Mouse (Mus musculus) small intestine, adult 2 months (tissue): Measurements from ENCODE around the gene Gm29427. TPM values are rescaled to one million over a fixed set of nuclear protein-coding genes. Genes with fewer than 3 reads are reported as not detected.

Experiments
- H3K27ac ChIP-seq: fragments of 200-500 bp; 2 replicates; pipeline ENCODE4 v1.5.1; 2012; ENCODE audit warnings: low read depth, low read length, control low read depth, inconsistent platforms; ENCODE audit not compliant: insufficient read depth
- H3K27me3 ChIP-seq: fragments of 200-500 bp; 2 replicates; pipeline ENCODE4 v1.6.1; 2012; ENCODE audit warnings: mild to moderate bottlenecking, moderate library complexity, low read length, inconsistent platforms; ENCODE audit not compliant: control insufficient read depth, insufficient read depth
- H3K36me3 ChIP-seq: fragments of 200-500 bp; 2 replicates; pipeline ENCODE4 v1.6.1; 2012; ENCODE audit warnings: mild to moderate bottlenecking, low read length, control low read depth, inconsistent platforms; ENCODE audit not compliant: control insufficient read depth, insufficient read depth
- H3K4me1 ChIP-seq: fragments of 200-500 bp; 2 replicates; pipeline ENCODE4 v1.6.1; 2012; ENCODE audit warnings: low read length, inconsistent platforms, mixed read lengths; ENCODE audit not compliant: control insufficient read depth, insufficient read depth, insufficient read length
- H3K4me3 ChIP-seq: fragments of 200-500 bp; 2 replicates; pipeline ENCODE4 v1.5.1; 2012; ENCODE audit warnings: low read depth, mild to moderate bottlenecking, control low read depth, inconsistent platforms, low read length, moderate library complexity
- CTCF ChIP-seq: fragments of 200-500 bp; IDR thresholded peaks from 2 replicates; pipeline ENCODE4 v1.5.1; 2012; ENCODE audit warnings: low read depth, mild to moderate bottlenecking, control low read depth, inconsistent platforms, low read length, moderate library complexity, mixed read lengths; ENCODE audit not compliant: insufficient replicate concordance, insufficient read length; ENCODE audit errors: extremely low read depth
- POLR2A ChIP-seq: fragments of 200-500 bp; IDR thresholded peaks from 2 replicates; pipeline ENCODE4 v1.6.1; 2012; ENCODE audit warnings: low read depth, mild to moderate bottlenecking, control low read depth, inconsistent platforms, low read length, moderate library complexity
- WGBS: fragments of 180-500 bp; shearing (Covaris S2); methylation state at CpG from one replicate; pipeline ENCODE4 v1.1.7; 2018; 5-methylcytosine and 5-hydroxymethylcytosine counted together
- polyA plus RNA-seq: library from polyadenylated mRNA; depleted of rRNA; stranded (reverse); fragments of >200 nt; gene quantifications from 2 replicates; pipeline ENCODE4 v1.2.3, GENCODE M21; 2012; rRNA removed

Gm29427 gene
- not detected in 2 replicates for polyA plus RNA-seq

DNA sequence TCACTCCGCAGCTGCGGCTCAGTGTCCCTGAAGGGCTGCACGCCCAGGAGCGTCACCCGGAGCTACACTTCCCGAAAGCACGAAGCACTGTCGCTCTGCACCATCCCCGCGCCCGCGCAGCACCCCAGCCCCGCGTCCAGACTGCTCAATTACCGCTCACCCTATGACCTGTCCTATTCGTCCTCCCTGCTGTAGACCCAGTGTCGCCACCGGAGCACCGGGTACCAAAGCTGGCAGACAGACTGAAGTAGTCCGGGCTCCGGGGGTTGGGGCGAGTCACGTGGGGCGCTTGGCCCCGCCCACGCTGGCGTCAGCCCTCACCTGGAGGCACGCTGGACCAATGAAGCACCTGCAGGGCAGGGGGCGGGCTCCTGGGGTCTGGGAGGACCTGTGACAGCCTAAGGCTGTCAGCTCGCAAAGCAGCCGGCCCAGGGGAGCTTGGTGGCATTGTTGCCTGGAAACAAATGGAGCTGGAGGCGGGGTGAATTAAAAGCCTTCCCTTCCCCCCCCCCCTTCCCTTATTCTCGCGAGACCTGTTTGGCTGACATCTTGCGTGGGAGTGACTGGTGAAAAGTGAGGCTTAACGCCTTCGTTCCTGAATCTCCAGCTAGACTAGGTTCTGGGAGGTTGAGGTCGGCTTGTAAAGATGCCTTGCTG is at the start of gene Gm29427:
TSS of gene Gm29427 (minus strand) at position 239 of the 657 bp plus-strand sequence.
- TF ChIP-seq CTCF (no peak), POLR2A (peak; percentile 79; the same call in 1 of the 2 replicates)
- H3K27ac ChIP-seq = peak within 1 kb of the TSS; percentile 93
- 1% methylated on average over 38 of the region's 38 CpGs for WGBS
- H3K4me1 ChIP-seq = peaks cover 9% of the 10 kb centered on the region; the same call in 1 of the 2 replicates
- peak within 1 kb of the TSS; percentile 85 for H3K4me3 ChIP-seq
- H3K27me3 ChIP-seq = no peaks in the 10 kb centered on the region
- H3K36me3 ChIP-seq = peaks cover 12% of the 10 kb centered on the region; the same call in 1 of the 2 replicates

DNA sequence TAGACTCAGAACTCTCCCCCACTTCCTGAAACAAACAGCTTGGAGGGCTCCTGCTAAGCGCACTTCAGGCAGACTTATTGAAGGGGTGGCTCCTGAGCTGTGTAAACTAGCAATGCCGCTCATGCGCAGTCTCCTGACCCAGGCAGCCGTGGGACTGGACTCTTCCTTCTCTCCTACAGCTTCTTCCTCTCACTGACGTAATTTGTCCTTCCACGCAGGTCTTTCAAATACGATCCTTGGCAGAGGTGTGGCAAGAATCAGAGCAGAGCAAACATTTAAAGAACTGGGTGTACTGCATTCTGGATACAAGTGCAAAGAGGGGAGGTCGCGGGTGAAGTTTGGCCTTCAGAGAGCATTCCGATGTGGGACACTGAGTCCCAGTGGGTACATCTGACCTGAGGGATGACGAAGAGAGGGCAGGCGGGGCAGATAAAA is 48.4 kb upstream of the Gm29427 start:
- H3K4me3 ChIP-seq = peak overlapping the region; percentile 10; the same call in 1 of the 2 replicates
- H3K27me3 ChIP-seq = no peaks in the 10 kb centered on the region
- no peaks in the 10 kb centered on the region for H3K36me3 ChIP-seq
- peak; percentile 80; the same call in 1 of the 2 replicates for TF ChIP-seq POLR2A
- TF ChIP-seq CTCF = no peak
- WGBS = 25% methylated on average over 12 of the region's 12 CpGs
- H3K27ac ChIP-seq = peak overlapping the region; percentile 92
- peaks cover 49% of the 10 kb centered on the region for H3K4me1 ChIP-seq

GRCm38 (mm10) chr1:130762045-130762760 is 46.6 kb upstream of the Gm29427 start:
- Histone ChIP-seq H3K27me3 (no peaks in the 10 kb centered on the region), H3K27ac (peak overlapping the region; percentile 88), H3K4me1 (peaks cover 48% of the 10 kb centered on the region), H3K36me3 (no peaks in the 10 kb centered on the region), H3K4me3 (no peak overlapping the region)
- TF ChIP-seq POLR2A = no peak
- no peak for TF ChIP-seq CTCF
- WGBS = 42% methylated on average over 3 of the region's 3 CpGs

GRCm38 (mm10) chr1:130761597-130761996 is 46.0 kb upstream of the Gm29427 start:
- Histone ChIP-seq H3K27me3 (no peaks in the 10 kb centered on the region), H3K4me1 (peaks cover 43% of the 10 kb centered on the region), H3K36me3 (no peaks in the 10 kb centered on the region), H3K4me3 (no peak overlapping the region), H3K27ac (peak overlapping the region; percentile 99)
- WGBS = 17% methylated on average over 1 of the region's 1 CpGs
- TF ChIP-seq CTCF = no peak
- no peak for TF ChIP-seq POLR2A

GRCm38 (mm10) chr1:130759689-130760088 is 44.1 kb upstream of the Gm29427 start:
- no peak for TF ChIP-seq CTCF
- no peak for TF ChIP-seq POLR2A
- Histone ChIP-seq H3K4me1 (peaks cover 32% of the 10 kb centered on the region), H3K27ac (peak overlapping the region; percentile 99; the same call in 1 of the 2 replicates), H3K36me3 (no peaks in the 10 kb centered on the region), H3K27me3 (no peaks in the 10 kb centered on the region), H3K4me3 (no peak overlapping the region)
- 25% methylated on average over 9 of the region's 9 CpGs for WGBS

DNA sequence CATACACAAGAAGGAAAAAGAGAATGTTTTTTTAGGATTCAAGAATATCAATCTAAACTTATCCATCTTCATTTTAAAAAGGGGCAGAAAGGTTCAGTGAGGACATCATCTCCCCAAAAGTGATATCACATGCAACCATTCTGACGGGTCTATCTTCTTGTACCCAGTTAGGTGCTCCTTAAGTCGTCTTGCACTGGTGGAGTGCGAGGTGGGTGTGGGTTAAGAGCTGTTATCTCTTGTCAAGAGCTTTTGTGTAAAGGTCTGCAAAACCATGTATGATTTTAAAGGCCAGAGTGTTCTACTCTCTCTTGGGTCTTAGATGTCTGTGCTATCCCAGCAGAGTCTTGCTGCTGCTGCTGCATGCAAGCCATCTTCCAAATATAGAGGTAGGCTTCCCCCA is 31.2 kb upstream of the Gm29427 start:
- no peaks in the 10 kb centered on the region for H3K27me3 ChIP-seq
- H3K27ac ChIP-seq = no peak overlapping the region
- H3K36me3 ChIP-seq = peaks cover 31% of the 10 kb centered on the region
- no peak overlapping the region for H3K4me3 ChIP-seq
- peaks cover 10% of the 10 kb centered on the region; the same call in 1 of the 2 replicates for H3K4me1 ChIP-seq
- WGBS = 91% methylated on average over 3 of the region's 3 CpGs
- TF ChIP-seq CTCF = no peak

GRCm38 (mm10) chr1:130745591-130745990 is 30.0 kb upstream of the Gm29427 start:
- no peak overlapping the region for H3K27ac ChIP-seq
- peaks cover 43% of the 10 kb centered on the region for H3K36me3 ChIP-seq
- TF ChIP-seq POLR2A = no peak
- TF ChIP-seq CTCF = no peak
- H3K27me3 ChIP-seq = no peaks in the 10 kb centered on the region
- H3K4me1 ChIP-seq = peaks cover 19% of the 10 kb centered on the region
- whole genome bisulfite sequencing = 77% methylated on average over 3 of the region's 3 CpGs
- no peak overlapping the region for H3K4me3 ChIP-seq
